Mouse (Mus musculus): ENCODE measurements around the gene Hist2h2bb. TPM values are rescaled to one million over a fixed set of nuclear protein-coding genes. Genes with fewer than 3 reads are reported as not detected.

Gene Hist2h2bb
- polyA plus RNA-seq, 1 experiment from 2014 or later, result 2.7 TPM

DNA sequence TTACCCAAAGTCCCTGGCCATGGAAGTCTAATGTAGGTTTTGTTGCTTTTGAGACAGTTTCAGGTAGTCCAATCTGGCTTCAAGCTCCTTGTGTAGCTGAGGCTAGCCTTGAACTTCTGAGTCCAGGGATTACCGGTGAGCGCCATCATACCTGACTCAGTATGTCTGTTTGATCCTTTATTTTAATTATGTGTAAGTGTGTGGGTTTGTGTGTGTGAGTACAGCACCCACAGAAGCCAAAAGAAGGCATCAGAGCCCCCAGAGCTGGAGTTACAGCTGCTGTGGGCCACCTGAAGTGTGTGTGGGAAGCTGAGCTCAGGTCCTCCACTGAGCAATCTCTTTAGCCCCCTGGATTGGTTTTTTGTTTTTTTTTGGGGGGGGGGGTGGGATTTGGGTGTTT lies 30.0 kb downstream of the Hist2h2bb start:
- Histone ChIP-seq H3K4me2 (no peak overlapping the region), H3K27me3 (peaks cover 13% of the 10 kb centered on the region; the same call in 1 of the 2 replicates), H3K27ac (replicated peaks) (no peak overlapping the region), H3K36me3 (no peaks in the 10 kb centered on the region), H3K4me3 (no peak overlapping the region), H3K4me1 (replicated peaks) (no peaks in the 10 kb centered on the region), H3K9ac (no peak overlapping the region), H3K9me3 (no peaks in the 10 kb centered on the region; the same call in 1 of the 2 replicates)
- 97% methylated on average over 2 of the region's 2 CpGs for WGBS
- ATAC-seq (ENCODE audit: low read depth), result no peak

DNA sequence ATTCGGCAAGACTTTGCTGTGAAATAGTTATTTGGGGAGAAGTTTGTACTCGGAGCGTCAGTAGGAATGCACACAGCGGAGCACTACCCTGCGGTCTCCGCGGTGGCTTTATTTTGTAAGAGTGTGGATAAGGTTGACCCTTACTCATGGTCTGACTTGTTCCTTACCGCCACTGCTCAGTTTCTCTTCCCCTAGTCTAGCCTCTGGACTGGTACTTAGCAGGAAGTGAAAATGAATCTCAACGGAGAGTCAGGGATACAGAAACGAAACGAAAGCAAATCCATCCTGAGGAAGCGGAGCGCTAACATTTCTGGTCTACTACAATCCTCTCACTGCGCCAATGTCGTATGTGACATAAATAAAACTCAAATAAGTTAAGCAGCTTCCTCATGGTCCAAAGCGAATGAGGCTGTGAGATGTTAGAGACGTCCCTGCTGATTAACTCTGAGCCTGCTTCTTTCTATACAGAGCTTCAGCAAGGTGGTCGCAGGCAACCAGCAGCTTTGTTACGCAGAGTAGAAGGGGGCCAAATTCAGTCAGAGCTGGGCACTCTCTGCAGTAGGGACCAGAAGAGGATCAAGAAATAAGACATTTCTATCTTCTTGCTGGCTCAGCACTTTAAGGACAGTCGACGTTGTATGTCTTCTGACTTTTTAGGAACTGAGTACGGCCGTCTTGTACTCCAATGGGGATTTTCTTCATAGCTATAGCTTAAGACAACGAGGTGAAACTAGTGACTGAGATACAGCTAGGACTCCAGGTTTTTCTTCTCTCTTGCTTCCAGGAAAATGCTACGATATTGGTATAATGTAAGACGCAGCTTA lies 31.4 kb downstream of the Hist2h2bb start:
- Histone ChIP-seq H3K27me3 (peaks cover 13% of the 10 kb centered on the region), H3K4me3 (no peak overlapping the region), H3K36me3 (no peaks in the 10 kb centered on the region), H3K9ac (no peak overlapping the region), H3K4me2 (peak overlapping the region; percentile 18; the same call in 1 of the 2 replicates), H3K9me3 (no peaks in the 10 kb centered on the region), H3K4me1 (replicated peaks) (no peaks in the 10 kb centered on the region), H3K27ac (replicated peaks) (no peak overlapping the region)
- 80% methylated on average over 26 of the region's 26 CpGs for WGBS
- no peak for ATAC-seq (ENCODE audit: low read depth)

DNA sequence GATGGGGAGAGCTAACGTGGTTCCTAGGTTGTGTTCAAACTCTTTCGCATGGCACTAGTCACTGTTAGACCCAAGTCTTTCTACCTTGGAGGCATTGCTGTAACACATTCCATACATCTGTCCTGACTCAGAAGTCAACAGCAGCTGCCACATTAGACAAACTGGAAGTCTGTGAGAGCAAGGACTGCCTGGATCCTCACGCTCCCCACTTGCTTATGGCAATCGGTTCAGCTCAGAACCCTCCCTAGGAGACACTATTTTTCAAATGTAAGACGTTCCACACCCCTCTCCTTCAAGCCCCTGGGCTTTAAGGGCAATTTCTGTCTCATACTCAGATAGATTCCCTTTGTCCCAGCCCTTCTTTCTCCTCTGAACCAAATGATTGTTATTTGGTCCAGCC lies 32.5 kb downstream of the Hist2h2bb start:
- Histone ChIP-seq H3K9ac (no peak overlapping the region), H3K4me1 (replicated peaks) (no peaks in the 10 kb centered on the region), H3K4me2 (no peak overlapping the region), H3K27me3 (peaks cover 13% of the 10 kb centered on the region), H3K36me3 (no peaks in the 10 kb centered on the region), H3K4me3 (no peak overlapping the region), H3K9me3 (no peaks in the 10 kb centered on the region), H3K27ac (replicated peaks) (no peak overlapping the region)
- 80% methylated on average over 5 of the region's 5 CpGs for WGBS
- ATAC-seq (ENCODE audit: low read depth), result no peak

DNA sequence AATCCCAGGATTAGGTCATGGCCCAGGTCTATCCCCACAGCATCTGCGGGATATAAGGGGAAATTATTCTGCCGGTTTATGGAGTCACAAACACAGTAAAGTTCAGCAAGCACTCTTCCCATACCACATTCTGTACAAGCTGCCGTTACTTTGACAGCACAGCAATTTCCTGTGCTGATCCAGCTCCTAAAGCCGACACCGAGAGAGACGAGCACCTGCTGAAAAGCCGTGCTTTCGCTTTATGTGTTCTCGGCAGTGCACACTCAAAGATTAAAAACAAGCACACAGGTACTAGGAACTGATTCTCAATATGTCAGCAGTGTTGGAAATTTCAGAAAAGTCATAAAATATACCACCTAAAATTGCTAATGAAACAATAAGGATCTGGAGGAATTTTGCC lies 37.0 kb downstream of the Hist2h2bb start:
- ATAC-seq (ENCODE audit: low read depth), result no peak
- 83% methylated on average over 9 of the region's 9 CpGs for WGBS
- H3K4me3 ChIP-seq, result no peak overlapping the region

GRCm38 (mm10) chr3:96309441-96309840 lies 39.9 kb downstream of the Hist2h2bb start:
- Histone ChIP-seq H3K27ac (replicated peaks) (no peak overlapping the region), H3K36me3 (no peaks in the 10 kb centered on the region), H3K4me1 (replicated peaks) (no peaks in the 10 kb centered on the region), H3K9ac (no peak overlapping the region), H3K9me3 (no peaks in the 10 kb centered on the region), H3K4me2 (no peak overlapping the region), H3K4me3 (no peak overlapping the region), H3K27me3 (no peaks in the 10 kb centered on the region; the same call in 1 of the 2 replicates)
- no peak for ATAC-seq (ENCODE audit: low read depth)
- WGBS, result 70% methylated on average over 3 of the region's 3 CpGs

More for the DNA sequence above, 37.0 kb downstream of the Hist2h2bb start:
- Histone ChIP-seq H3K36me3 (no peaks in the 10 kb centered on the region), H3K9ac (no peak overlapping the region), H3K27ac (replicated peaks) (no peak overlapping the region), H3K27me3 (peaks cover 6% of the 10 kb centered on the region; the same call in 1 of the 2 replicates), H3K4me1 (replicated peaks) (no peaks in the 10 kb centered on the region), H3K9me3 (no peaks in the 10 kb centered on the region), H3K4me2 (no peak overlapping the region)

DNA sequence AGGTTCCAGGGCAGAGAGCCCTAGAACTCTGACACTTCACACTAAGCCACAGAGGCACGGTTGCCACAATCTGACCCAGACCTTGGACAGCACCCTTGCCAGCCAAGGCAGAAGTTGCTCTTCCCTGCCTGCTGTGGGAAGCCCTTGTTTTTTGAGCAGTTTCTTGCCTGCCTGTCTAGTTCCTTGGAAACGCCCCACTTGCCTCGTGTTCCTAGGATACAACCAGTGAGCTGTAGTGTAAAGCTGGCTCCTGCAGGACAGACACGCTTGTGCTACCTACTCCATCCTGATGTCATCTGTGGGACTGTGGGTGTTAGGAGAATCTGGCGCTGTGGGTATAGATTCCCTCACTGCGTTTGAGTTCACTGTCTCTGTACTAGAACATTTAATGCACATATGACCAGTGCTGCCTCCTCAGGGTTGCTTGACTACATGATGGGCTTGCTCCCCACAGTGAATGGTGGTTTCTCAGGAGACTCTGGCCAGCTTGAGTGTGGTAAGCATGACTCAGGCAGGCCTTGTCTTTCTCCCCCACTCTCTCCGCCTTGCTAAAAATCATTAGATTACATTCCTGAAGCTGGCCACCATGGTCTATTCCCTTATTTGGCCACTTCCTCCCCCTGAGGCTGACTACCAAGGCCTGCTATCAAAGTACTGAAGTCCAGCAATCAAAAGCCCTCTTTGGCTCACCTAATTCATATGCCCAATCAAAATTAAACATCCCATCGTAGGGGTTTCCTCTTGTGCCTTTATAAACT lies 43.0 kb downstream of the Hist2h2bb start:
- WGBS, result 62% methylated on average over 8 of the region's 8 CpGs
- Histone ChIP-seq H3K4me1 (replicated peaks) (no peaks in the 10 kb centered on the region), H3K27me3 (no peaks in the 10 kb centered on the region), H3K36me3 (no peaks in the 10 kb centered on the region), H3K9ac (no peak overlapping the region), H3K27ac (replicated peaks) (no peak overlapping the region), H3K9me3 (no peaks in the 10 kb centered on the region), H3K4me2 (no peak overlapping the region), H3K4me3 (no peak overlapping the region)
- ATAC-seq (ENCODE audit: low read depth), result no peak

Small RNAs within 50 kb of the gene (microRNA-seq; reads per million reads assigned to microRNA genes)
- gene Gm44492 (not detected), gene Gm47311 (not detected), gene Gm47313 (not detected)

Other genes starting within 250 kb of the Hist2h2bb start
- gene Vps45, start 211.3 kb upstream of the Hist2h2bb start, polyA plus RNA-seq (2015; fragmentation: Nextera tagmentation; extraction: Ambion mirVana), result 66.9 and 77.1 TPM in 2 replicates
- 9.4 and 12.7 TPM in 2 replicates for gene Otud7b, start 165.2 kb upstream of the Hist2h2bb start, polyA plus RNA-seq (2015; fragmentation: Nextera tagmentation; extraction: Ambion mirVana)
- 10.5 and 14.1 TPM in 2 replicates for gene Mtmr11, start 107.7 kb upstream of the Hist2h2bb start, polyA plus RNA-seq (2015; fragmentation: Nextera tagmentation; extraction: Ambion mirVana)
- gene Sf3b4, start 97.4 kb upstream of the Hist2h2bb start, polyA plus RNA-seq (2015; fragmentation: Nextera tagmentation; extraction: Ambion mirVana), result 135 and 145 TPM in 2 replicates
- 72.2 and 78.5 TPM in 2 replicates for gene Sv2a, start 88.6 kb upstream of the Hist2h2bb start, polyA plus RNA-seq (2015; fragmentation: Nextera tagmentation; extraction: Ambion mirVana)
- 54.1 and 63.0 TPM in 2 replicates for gene Bola1, start 50.0 kb upstream of the Hist2h2bb start, polyA plus RNA-seq (2015; fragmentation: Nextera tagmentation; extraction: Ambion mirVana)
- gene Hist2h2ab, start 49.9 kb upstream of the Hist2h2bb start, polyA plus RNA-seq (2015; fragmentation: Nextera tagmentation; extraction: Ambion mirVana), result 0.52 TPM in 1 of 2 replicates, not detected in the other
- 1.1 and 2.1 TPM in 2 replicates for gene Hist2h2ac, start 48.9 kb upstream of the Hist2h2bb start, polyA plus RNA-seq (2015; fragmentation: Nextera tagmentation; extraction: Ambion mirVana)
- gene Hist2h2be, start 48.6 kb upstream of the Hist2h2bb start, polyA plus RNA-seq (2015; fragmentation: Nextera tagmentation; extraction: Ambion mirVana), result 4.0 and 4.3 TPM in 2 replicates
- gene Hist2h3c2, start 30.6 kb upstream of the Hist2h2bb start, polyA plus RNA-seq (2015; fragmentation: Nextera tagmentation; extraction: Ambion mirVana), result 2.2 and 2.6 TPM in 2 replicates
- gene Hist2h2aa2, start 29.5 kb upstream of the Hist2h2bb start, polyA plus RNA-seq (2015; fragmentation: Nextera tagmentation; extraction: Ambion mirVana), result 69.0 and 69.4 TPM in 2 replicates
- 12.3 and 21.1 TPM in 2 replicates for gene Hist2h2aa1, start 24.3 kb upstream of the Hist2h2bb start, polyA plus RNA-seq (2015; fragmentation: Nextera tagmentation; extraction: Ambion mirVana)
- gene Hist2h3c1, start 23.1 kb upstream of the Hist2h2bb start, polyA plus RNA-seq (2015; fragmentation: Nextera tagmentation; extraction: Ambion mirVana), result 0.38 and 0.96 TPM in 2 replicates
- 3.3 and 3.5 TPM in 2 replicates for gene Hist2h4, start 6.4 kb upstream of the Hist2h2bb start, polyA plus RNA-seq (2015; fragmentation: Nextera tagmentation; extraction: Ambion mirVana)
- gene Hist2h3b, start 1.1 kb upstream of the Hist2h2bb start, polyA plus RNA-seq (2015; fragmentation: Nextera tagmentation; extraction: Ambion mirVana), result 13.1 and 17.8 TPM in 2 replicates
- 1.9 and 2.1 TPM in 2 replicates for gene Fcgr1, start 24.2 kb downstream of the Hist2h2bb start, polyA plus RNA-seq (2015; fragmentation: Nextera tagmentation; extraction: Ambion mirVana)
- not detected in 2 replicates for gene BC107364, start 182.6 kb downstream of the Hist2h2bb start, polyA plus RNA-seq (2015; fragmentation: Nextera tagmentation; extraction: Ambion mirVana)